Mouse (Mus musculus) spleen, postnatal 36 days (tissue): ENCODE results near the gene Prm1.
"Not testable (repeated sequence)": the region's sequence is repeated elsewhere in the genome, so short reads cannot be mapped to it uniquely, and the experiment has no call there.

Source experiments
- DNase-seq, 2 experiments: peaks; one replicate each; pipeline ENCODE4 v3.0.0; 2022; ENCODE audit warnings: low spot score in 2 of 2, mixed read lengths in 1 of 2

Gene Prm1

GRCm38 (mm10) chr16:10824536-10824935, 18.9 kb upstream of the Prm1 start:
- DNase-seq: no peak

GRCm38 (mm10) chr16:10821387-10821786, 15.7 kb upstream of the Prm1 start:
- DNase-seq: no peak

GRCm38 (mm10) chr16:10819966-10820365, 14.3 kb upstream of the Prm1 start:
- DNase-seq: no peak

- no peak for DNase-seq
Measured at GRCm38 (mm10) chr16:10818579-10819135, 13.0 kb upstream of the Prm1 start.

GRCm38 (mm10) chr16:10814864-10815263, 9.2 kb upstream of the Prm1 start:
- DNase-seq: no peak

- DNase-seq: no peak
Measured at GRCm38 (mm10) chr16:10813726-10814125, 8.1 kb upstream of the Prm1 start.

- DNase-seq: no peak
Measured at GRCm38 (mm10) chr16:10812865-10813371, 7.3 kb upstream of the Prm1 start, which contains the start of gene Gm11172. TSS of gene Gm11172 (plus strand) at chr16:10812915.

GRCm38 (mm10) chr16:10810376-10810775, 4.7 kb upstream of the Prm1 start:
- no peak for DNase-seq

GRCm38 (mm10) chr16:10802420-10802819, 3.2 kb downstream of the Prm1 start:
- DNase-seq: not testable (repeated sequence)

- no peak for DNase-seq
Measured at GRCm38 (mm10) chr16:10796034-10796433, 9.6 kb downstream of the Prm1 start, which contains the start of gene Prm2. TSS of gene Prm2 (minus strand) at chr16:10796134.

- DNase-seq: no peak
Measured at GRCm38 (mm10) chr16:10790702-10791101, 14.9 kb downstream of the Prm1 start, which contains the start of gene Prm3. TSS of gene Prm3 (minus strand) at chr16:10790914.

- no peak for DNase-seq
Measured at GRCm38 (mm10) chr16:10788866-10789265, 16.8 kb downstream of the Prm1 start.

GRCm38 (mm10) chr16:10788271-10788670, 17.4 kb downstream of the Prm1 start, which contains the start of gene Tnp2:
TSS of gene Tnp2 (minus strand) at chr16:10788660.
- DNase-seq: peak; percentile 29 to 40

GRCm38 (mm10) chr16:10787548-10788058, 18.0 kb downstream of the Prm1 start:
- no peak for DNase-seq

GRCm38 (mm10) chr16:10786782-10787547, 18.7 kb downstream of the Prm1 start:
- DNase-seq: no peak

- DNase-seq: peak; percentile 83 to 87
Measured at GRCm38 (mm10) chr16:10786288-10786687, 19.4 kb downstream of the Prm1 start.

GRCm38 (mm10) chr16:10785371-10786231, 20.0 kb downstream of the Prm1 start, which contains the start of gene Socs1:
TSS of gene Socs1 (minus strand) at chr16:10785536.
- DNase-seq: peak; percentile 87 to 90

- peak; percentile 86 to 87 for DNase-seq
Measured at GRCm38 (mm10) chr16:10784793-10785370, 20.8 kb downstream of the Prm1 start.

- DNase-seq: peak; percentile 7 to 31
Measured at GRCm38 (mm10) chr16:10783883-10784792, 21.5 kb downstream of the Prm1 start.

- DNase-seq: no peak
Measured at GRCm38 (mm10) chr16:10783451-10783850, 22.2 kb downstream of the Prm1 start.
